Mouse (Mus musculus) ovary, adult 18-20 months (tissue): ENCODE data around the gene Olfr360.
"Not testable (repeated sequence)": the region's sequence is repeated elsewhere in the genome, so short reads cannot be mapped to it uniquely, and the experiment has no call there.

Source experiments
- DNase-seq: peaks from one replicate; pipeline ENCODE4 v3.0.0; 2022; ENCODE audit warnings: low spot score, mixed read lengths

The Olfr360 gene

DNA sequence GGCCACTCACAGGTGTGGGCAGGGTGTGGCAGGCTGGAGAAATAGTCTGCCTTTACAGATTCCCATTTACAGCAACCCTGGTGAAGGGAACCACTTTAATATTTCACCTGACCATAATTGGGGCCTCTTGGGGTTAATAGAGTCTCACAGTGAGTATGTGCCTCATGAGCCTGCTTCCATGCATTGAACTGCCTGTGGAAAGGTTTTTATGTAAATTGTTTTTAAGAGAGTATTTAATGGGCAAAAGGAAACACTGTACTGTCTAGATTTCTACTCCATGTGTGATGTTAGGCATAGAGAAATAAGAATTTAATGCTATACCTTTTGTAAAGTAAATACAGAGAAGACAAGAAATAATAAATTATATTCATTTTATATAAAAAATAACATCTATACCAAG lies at the start of gene Olfr360:
Gene Olfr360, plus strand, starts transcription at position 301 of the 400 bp plus-strand sequence.
- no peak for DNase-seq

DNA sequence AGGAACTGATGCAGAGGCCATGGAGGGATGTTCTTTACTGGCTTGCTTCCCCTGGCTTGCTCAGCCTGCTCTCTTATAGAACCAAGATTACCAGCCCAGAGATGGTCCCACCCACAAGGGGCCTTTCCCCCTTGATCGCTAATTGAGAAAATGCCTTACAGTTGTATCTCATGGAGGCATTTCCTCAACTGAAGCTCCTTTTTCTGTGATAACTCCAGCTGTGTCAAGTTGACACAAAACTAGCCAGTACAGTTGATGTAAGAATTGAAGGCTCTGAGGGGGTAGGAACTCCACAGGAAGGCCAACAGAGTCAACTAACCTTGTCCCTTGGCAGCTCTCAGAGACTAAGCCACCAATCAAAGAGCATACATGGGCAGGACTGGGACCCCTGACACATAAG lies 23.6 kb downstream of the Olfr360 start, which contains the start of gene Olfr361:
Gene Olfr361, minus strand, starts transcription at position 101 of the 400 bp plus-strand sequence.
- not testable (repeated sequence) for DNase-seq

DNA sequence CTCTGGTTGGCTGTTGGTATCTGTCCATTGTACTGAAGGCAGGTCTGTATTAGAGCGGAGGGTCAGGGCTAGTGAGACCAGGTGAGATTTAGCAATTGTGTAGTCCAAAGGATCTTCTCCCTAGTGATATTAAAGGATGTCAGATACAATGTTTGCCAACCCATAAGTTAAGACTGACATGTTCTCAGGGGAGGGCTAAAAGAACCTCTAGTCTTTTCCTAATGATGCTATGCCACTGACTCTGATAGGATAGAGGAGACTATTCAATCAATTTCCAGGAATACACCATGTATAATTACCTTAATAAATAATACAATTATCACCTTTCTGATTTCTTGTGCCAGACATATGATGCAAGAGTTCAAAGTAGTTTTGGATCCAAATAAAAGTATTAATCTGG lies 52.3 kb downstream of the Olfr360 start, which contains the start of gene Olfr362:
Gene Olfr362, minus strand, starts transcription at position 101 of the 400 bp plus-strand sequence.
- no peak for DNase-seq
